Mouse (Mus musculus) midbrain, embryonic 14.5 days (tissue): ENCODE measurements around the gene 1700020D05Rik. TPM values are rescaled to one million over a fixed set of nuclear protein-coding genes. Genes with fewer than 3 reads are reported as not detected.
A peak's percentile ranks its signal among the peaks of the same experiment; 100 is the strongest.

Experiments used
- ATAC-seq: fragments of 200-750 bp; cut with Nextera tagmentation; 2 replicates; pipeline ENCODE4 v1.8.0; 2017; ENCODE audit warnings: moderate number of reproducible peaks, moderate library complexity; ENCODE audit not compliant: low FRiP score, low TSS enrichment
- DNase-seq: peaks from one replicate; pipeline ENCODE4 v3.0.0-alpha.2; 2015
- H3K27ac ChIP-seq: fragments of 300-500 bp; sonication (generic); replicated peaks from 2 replicates; pipeline ENCODE4 v1.5.1; 2014; ENCODE audit warnings: mild to moderate bottlenecking, low read depth, low read length, moderate library complexity
- H3K27me3 ChIP-seq: fragments of 300-500 bp; sonication (generic); 2 replicates; pipeline ENCODE4 v1.6.1; 2014; ENCODE audit warnings: low read length, control low read depth, mixed read lengths; ENCODE audit not compliant: control insufficient read depth, insufficient read depth
- H3K36me3 ChIP-seq: fragments of 300-500 bp; sonication (generic); 2 replicates; pipeline ENCODE4 v1.6.1; 2014; ENCODE audit warnings: low read length, control low read depth; ENCODE audit not compliant: control insufficient read depth, insufficient read depth
- H3K4me1 ChIP-seq: fragments of 300-500 bp; sonication (generic); 2 replicates; pipeline ENCODE4 v1.6.1; 2014; ENCODE audit warnings: mild to moderate bottlenecking, antibody characterized with exemption, low read length, control low read depth; ENCODE audit not compliant: control insufficient read depth, insufficient read depth
- H3K4me2 ChIP-seq: fragments of 300-500 bp; sonication (generic); 2 replicates; pipeline ENCODE4 v1.6.1; 2014; ENCODE audit warnings: mild to moderate bottlenecking, low read length, moderate library complexity
- H3K4me3 ChIP-seq: fragments of 300-500 bp; sonication (generic); replicated peaks from 2 replicates; pipeline ENCODE4 v1.5.1; 2014; ENCODE audit warnings: low read depth, low read length
- H3K9ac ChIP-seq: fragments of 300-500 bp; sonication (generic); replicated peaks from 2 replicates; pipeline ENCODE4 v1.6.1; 2014; ENCODE audit warnings: mild to moderate bottlenecking, low read length, moderate library complexity
- H3K9me3 ChIP-seq: fragments of 300-500 bp; sonication (generic); 2 replicates; pipeline ENCODE4 v1.6.1; 2016; ENCODE audit warnings: low read length, control low read depth, mixed read lengths; ENCODE audit not compliant: control insufficient read depth
- WGBS: fragments of 180-500 bp; shearing (Covaris S2); extraction: QIAGEN DNeasy Blood & Tissue Kit; methylation state at CpG from one replicate; pipeline ENCODE4 v1.1.7; 2014; 5-methylcytosine and 5-hydroxymethylcytosine counted together
- polyA plus RNA-seq: library from polyadenylated mRNA; unstranded; fragments of >200 nt; fragmentation: Nextera tagmentation; extraction: Ambion mirVana; gene quantifications from 2 replicates; pipeline ENCODE4 v1.2.1, GENCODE M21; 2014

Gene 1700020D05Rik
- polyA plus RNA-seq, 1 experiment from 2014 or later = 0.36 TPM

GRCm38 (mm10) chr19:5474281-5475068 is 29.1 kb downstream of the 1700020D05Rik start:
- peak; percentile 75 for DNase-seq
- no peaks in the 10 kb centered on the region for H3K9me3 ChIP-seq
- H3K4me2 ChIP-seq = peak overlapping the region; percentile 95
- H3K27me3 ChIP-seq = no peaks in the 10 kb centered on the region
- H3K36me3 ChIP-seq = 0 out of 2 replicates have a peak, but pooled peaks cover 4% of the 10 kb centered on the region
- peak overlapping the region; percentile 76 for H3K9ac ChIP-seq
- H3K27ac ChIP-seq = peak overlapping the region; percentile 61
- peak overlapping the region; percentile 53 for H3K4me3 ChIP-seq
- ATAC-seq = peak; percentile 62; the same call in 1 of the 2 replicates
- WGBS = under 1% methylated on average over 63 of the region's 68 CpGs
- peaks cover 21% of the 10 kb centered on the region for H3K4me1 ChIP-seq

- 2% methylated on average over 22 of the region's 22 CpGs for WGBS
- peak; percentile 82 for DNase-seq
- H3K4me1 ChIP-seq = peaks cover 21% of the 10 kb centered on the region
- peak within 1 kb of the TSS; percentile 53 for H3K4me3 ChIP-seq
- H3K27ac ChIP-seq = peak within 1 kb of the TSS; percentile 61
- peak within 1 kb of the TSS; percentile 95 for H3K4me2 ChIP-seq
- H3K9ac ChIP-seq = peak within 1 kb of the TSS; percentile 76
- H3K9me3 ChIP-seq = no peaks in the 10 kb centered on the region
- no peaks in the 10 kb centered on the region for H3K27me3 ChIP-seq
- ATAC-seq = peak; percentile 57; the same call in 1 of the 2 replicates
- no peaks in the 10 kb centered on the region for H3K36me3 ChIP-seq
Observed at GRCm38 (mm10) chr19:5473720-5474119, 29.9 kb downstream of the 1700020D05Rik start, which contains the start of gene Efemp2. TSS of gene Efemp2 (plus strand) at chr19:5473954.

DNA sequence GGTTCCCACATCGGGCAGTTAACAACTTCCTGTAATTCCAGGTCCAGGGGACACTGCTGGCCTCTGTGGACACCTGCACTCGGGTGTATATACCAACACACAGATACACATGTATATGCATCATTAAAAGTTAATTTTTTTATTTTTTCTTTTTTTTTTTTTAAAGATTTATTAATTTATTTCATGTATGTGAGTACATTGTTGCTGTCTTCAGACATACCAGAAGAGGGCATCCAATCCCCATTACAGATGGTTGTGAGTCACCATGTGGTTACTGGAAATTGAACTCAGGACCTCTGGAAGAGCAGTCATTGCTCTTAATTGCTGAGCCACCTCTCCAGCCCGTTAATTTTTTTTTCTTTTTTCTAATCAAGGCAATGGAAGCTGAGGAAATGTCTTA is 30.7 kb downstream of the 1700020D05Rik start:
- 85% methylated on average over 3 of the region's 3 CpGs for WGBS

DNA sequence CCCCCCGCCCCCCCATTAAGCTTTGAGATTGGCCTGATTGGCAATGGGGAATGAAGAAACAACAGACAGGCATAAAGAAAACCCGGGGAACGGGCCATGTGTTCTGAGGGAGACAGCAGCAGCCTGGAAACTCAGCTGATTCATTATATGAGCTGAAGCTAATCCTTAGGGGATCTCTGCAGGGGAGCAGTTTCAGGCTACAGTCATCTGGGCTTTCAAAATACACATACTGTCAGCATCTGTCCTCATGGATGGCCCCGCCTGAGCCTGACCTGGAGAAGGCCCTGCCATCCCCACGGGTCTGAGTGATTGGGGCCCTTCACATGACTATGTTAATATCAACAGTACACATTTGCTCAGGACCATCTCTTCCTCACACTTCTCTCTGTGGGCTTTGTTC is 31.7 kb downstream of the 1700020D05Rik start:
- Histone ChIP-seq H3K4me1 (peaks cover 21% of the 10 kb centered on the region), H3K27ac (no peak overlapping the region), H3K36me3 (peaks cover 12% of the 10 kb centered on the region), H3K9ac (no peak overlapping the region), H3K27me3 (no peaks in the 10 kb centered on the region), H3K9me3 (no peaks in the 10 kb centered on the region), H3K4me2 (no peak overlapping the region), H3K4me3 (no peak overlapping the region)
- DNase-seq (no peak), ATAC-seq (no peak)
- WGBS = 43% methylated on average over 5 of the region's 5 CpGs

More for the DNA sequence above, 30.7 kb downstream of the 1700020D05Rik start:
- no peak for DNase-seq
- no peak for ATAC-seq
- H3K36me3 ChIP-seq = peaks cover 2% of the 10 kb centered on the region; the same call in 1 of the 2 replicates
- H3K9ac ChIP-seq = no peak overlapping the region
- H3K27me3 ChIP-seq = no peaks in the 10 kb centered on the region
- H3K27ac ChIP-seq = no peak overlapping the region
- H3K4me1 ChIP-seq = peaks cover 21% of the 10 kb centered on the region
- no peak overlapping the region for H3K4me3 ChIP-seq
- no peak overlapping the region for H3K4me2 ChIP-seq
- no peaks in the 10 kb centered on the region for H3K9me3 ChIP-seq

DNA sequence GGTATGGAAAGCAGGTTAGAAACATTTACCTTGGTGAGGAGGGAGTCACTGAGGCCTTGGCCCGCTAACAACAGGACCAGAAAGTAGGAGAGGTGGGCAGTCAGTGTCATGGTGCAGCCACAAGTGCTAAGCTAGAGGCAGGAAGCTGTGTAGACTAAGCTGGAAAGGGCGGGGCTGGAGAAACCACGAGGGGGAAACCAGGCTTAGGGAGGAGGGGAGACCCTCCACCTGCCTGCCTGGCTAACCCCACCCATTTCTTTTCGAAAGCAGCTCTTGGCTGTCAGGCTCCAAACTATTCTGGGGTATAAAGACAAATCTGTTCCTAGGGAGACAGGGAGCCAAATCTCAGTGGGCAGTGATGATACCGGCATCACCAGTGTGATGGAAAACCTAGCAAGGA is 35.2 kb downstream of the 1700020D05Rik start, which contains the start of gene Ctsw:
Ctsw (minus strand) TSS at position 134 of the 400 bp plus-strand sequence.
- no peaks in the 10 kb centered on the region for H3K27me3 ChIP-seq
- ATAC-seq = no peak
- no peaks in the 10 kb centered on the region for H3K9me3 ChIP-seq
- H3K4me3 ChIP-seq = no peak within 1 kb of the TSS
- H3K4me1 ChIP-seq = peaks cover 6% of the 10 kb centered on the region
- DNase-seq = no peak
- peaks cover 39% of the 10 kb centered on the region for H3K36me3 ChIP-seq
- no peak within 1 kb of the TSS for H3K4me2 ChIP-seq
- WGBS = 64% methylated on average over 5 of the region's 5 CpGs
- H3K27ac ChIP-seq = no peak within 1 kb of the TSS
- H3K9ac ChIP-seq = no peak within 1 kb of the TSS

DNA sequence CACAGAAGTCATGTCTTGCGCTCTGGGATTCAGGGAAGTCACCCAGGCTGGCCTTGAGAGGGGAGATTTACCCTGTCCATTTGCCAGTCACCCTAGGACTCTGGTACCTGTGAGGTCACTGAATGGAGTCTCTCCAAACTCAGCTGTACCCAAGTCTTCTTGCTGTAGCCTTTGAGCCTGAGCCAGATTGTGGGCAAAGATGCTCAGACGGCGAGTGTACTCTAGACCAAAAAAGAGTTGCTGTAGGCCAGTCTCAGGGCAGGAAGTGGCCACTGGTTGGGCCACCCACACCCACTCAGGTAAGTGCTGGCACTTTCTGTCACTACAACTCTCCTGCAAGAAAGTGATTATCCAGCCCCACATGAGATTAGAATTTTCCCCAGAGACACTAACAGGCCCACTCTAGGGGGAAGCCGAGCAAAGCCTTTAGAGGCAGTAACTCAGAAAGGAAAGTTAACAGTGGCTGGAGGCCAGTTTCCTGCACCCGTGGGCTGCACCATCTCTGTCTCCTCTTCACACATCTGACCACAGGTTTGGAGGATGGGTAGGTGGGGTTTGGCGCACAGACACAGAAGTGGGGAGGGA is 36.6 kb downstream of the 1700020D05Rik start:
- DNase-seq (no peak), ATAC-seq (no peak)
- H3K4me3 ChIP-seq = no peak overlapping the region
- 95% methylated on average over 6 of the region's 6 CpGs for WGBS
- no peak overlapping the region for H3K4me2 ChIP-seq
- H3K4me1 ChIP-seq = peaks cover 6% of the 10 kb centered on the region
- H3K36me3 ChIP-seq = peaks cover 51% of the 10 kb centered on the region
- H3K27me3 ChIP-seq = no peaks in the 10 kb centered on the region
- no peaks in the 10 kb centered on the region for H3K9me3 ChIP-seq
- H3K9ac ChIP-seq = no peak overlapping the region
- H3K27ac ChIP-seq = no peak overlapping the region

- H3K4me2 ChIP-seq = no peak overlapping the region
- H3K4me3 ChIP-seq = no peak overlapping the region
- ATAC-seq (no peak), DNase-seq (no peak)
- peaks cover 15% of the 10 kb centered on the region for H3K4me1 ChIP-seq
- no peak overlapping the region for H3K27ac ChIP-seq
- peaks cover 51% of the 10 kb centered on the region for H3K36me3 ChIP-seq
- 94% methylated on average over 8 of the region's 8 CpGs for WGBS
- H3K27me3 ChIP-seq = no peaks in the 10 kb centered on the region
- H3K9ac ChIP-seq = no peak overlapping the region
- no peaks in the 10 kb centered on the region for H3K9me3 ChIP-seq
Observed at GRCm38 (mm10) chr19:5465037-5465436, 38.5 kb downstream of the 1700020D05Rik start.

DNA sequence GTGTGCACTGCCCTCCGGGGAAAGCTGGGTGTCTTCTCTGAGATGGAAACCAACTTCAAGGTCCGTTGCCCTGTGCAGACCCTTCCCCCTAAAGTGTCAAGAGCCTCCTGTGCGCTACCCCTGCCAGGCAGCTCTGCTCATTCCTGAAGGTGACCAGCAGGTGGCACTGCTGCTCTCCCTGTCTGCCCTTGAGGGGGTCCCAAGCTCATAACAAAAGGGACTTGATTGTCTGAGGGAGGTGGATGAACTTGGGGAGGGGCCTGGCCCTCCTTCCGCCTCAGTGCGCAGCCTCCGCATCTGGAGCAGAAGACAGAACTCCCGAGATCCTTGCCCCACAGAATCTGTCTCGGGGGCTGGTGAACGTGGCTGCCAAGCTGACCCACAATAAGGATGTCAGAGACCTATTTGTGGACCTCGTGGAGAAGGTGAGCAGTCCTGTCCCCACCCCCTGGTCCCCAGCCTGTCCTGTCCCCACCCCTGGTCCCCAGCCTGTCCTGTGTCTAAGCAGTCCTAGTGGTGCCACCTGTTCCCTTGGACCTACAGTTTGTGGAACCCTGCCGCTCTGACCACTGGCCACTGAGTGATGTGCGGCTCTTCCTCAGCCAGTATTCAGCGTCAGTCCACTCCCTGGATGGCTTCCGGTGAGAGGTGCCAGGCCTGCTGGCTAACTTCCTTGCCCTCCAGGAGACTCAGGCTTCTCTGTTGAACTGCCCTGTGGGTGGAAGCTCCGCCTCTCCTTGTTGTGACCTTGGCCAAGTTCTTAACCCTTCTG is 39.6 kb downstream of the 1700020D05Rik start:
- DNase-seq (peak; percentile 91), ATAC-seq (peak; percentile 61)
- Histone ChIP-seq H3K27me3 (no peaks in the 10 kb centered on the region), H3K9ac (peak overlapping the region; percentile 59), H3K36me3 (peaks cover 51% of the 10 kb centered on the region), H3K4me3 (peak overlapping the region; percentile 28), H3K27ac (peak overlapping the region; percentile 70), H3K9me3 (no peaks in the 10 kb centered on the region), H3K4me1 (peaks cover 19% of the 10 kb centered on the region), H3K4me2 (peak overlapping the region; percentile 56)
- 37% methylated on average over 15 of the region's 15 CpGs for WGBS
